Mouse (Mus musculus) liver, adult 2 months (tissue): Measurements from ENCODE around the gene Ifi208.

ENCODE experiments used
- CTCF ChIP-seq: fragments of 200-500 bp; IDR thresholded peaks from 2 replicates; pipeline ENCODE4 v1.5.1; 2011; ENCODE audit warnings: low read depth, low read length, control low read depth
- POLR2A ChIP-seq: fragments of 200-500 bp; IDR thresholded peaks from 2 replicates; pipeline ENCODE4 v1.6.1; 2011; ENCODE audit warnings: low read length, control low read depth; ENCODE audit not compliant: insufficient read depth; ENCODE audit errors: extremely low read depth

- TF ChIP-seq CTCF (no peak), POLR2A (no peak)
Measured at GRCm38 (mm10) chr1:173736986-173737385, 63.5 kb downstream of the Ifi208 start.
